Mouse (Mus musculus): ENCODE measurements around the gene Chil1.

GRCm38 (mm10) chr1:134222122-134223055 lies 40.4 kb downstream of the Chil1 start:
- TF ChIP-seq CTCF (IDR thresholded peaks at IDR 0.05; ENCODE audit: low read depth, low read length) (no peak), POLR2A (IDR thresholded peaks at IDR 0.05; ENCODE audit: extremely low read depth, insufficient read depth, low read length) (no peak)

Measured in liver, adult 2 months (tissue).